Mouse (Mus musculus): ENCODE measurements at regions not wholly inside any gene's neighbourhood (a gene's known extent, or its start where the extent isn't known, plus 50 kb on each side); places are given as distances from the start of the nearest gene placed in this dataset.

DNA sequence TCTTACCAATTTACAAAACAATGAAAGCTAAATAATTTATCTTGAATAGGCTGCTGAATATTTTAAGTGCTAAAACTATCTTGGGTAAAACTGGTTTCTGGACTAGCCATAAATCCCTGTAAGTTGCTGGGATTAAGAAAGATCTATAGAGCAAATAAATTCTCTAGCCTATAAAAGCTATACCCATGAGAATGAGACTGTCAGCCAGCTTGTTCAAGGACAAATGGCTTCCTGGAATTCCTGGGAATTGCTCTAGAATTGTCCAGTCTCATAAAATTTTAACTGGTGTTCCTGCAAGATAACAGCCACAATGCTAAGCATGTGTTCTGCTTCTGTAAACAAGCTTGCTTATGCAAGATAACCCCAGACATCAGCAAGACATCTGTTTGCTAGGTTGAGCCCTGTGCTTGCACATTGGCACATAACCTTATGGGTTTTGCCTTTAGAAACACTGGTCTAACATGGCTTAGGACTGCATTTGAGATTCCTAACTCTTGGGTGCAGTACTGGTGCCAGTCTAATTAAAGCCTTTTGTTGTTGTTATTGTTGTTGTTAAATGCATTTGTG is 180.2 kb upstream of the Syt10 start:
- no peak for DNase-seq (ENCODE audit: low spot score)
- no peak for ATAC-seq (replicated peaks; ENCODE audit: low FRiP score)
- no peaks in the 10 kb centered on the region for H3K9me3 ChIP-seq (ENCODE audit: control insufficient read depth, low read length)

DNA sequence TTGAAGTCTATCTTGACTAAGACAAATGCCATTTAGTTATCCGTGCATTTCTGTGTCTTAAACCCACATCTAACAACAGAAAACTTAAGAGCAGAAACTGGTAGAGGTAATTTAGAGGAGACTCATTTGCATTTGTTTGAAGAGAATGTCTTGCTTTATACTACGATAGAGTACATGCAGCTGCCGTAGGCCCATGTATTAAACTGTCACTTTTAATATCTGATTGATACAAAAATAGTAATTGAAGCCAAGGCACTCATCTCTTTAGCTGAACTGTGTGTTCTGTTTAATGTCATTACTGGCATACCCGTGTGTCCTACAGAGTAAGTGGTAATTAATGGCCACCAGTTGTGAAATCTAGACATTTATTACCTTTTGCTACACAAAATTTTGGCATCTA is 181.5 kb upstream of the Syt10 start:
- Histone ChIP-seq H3K4me3 (ENCODE audit: low read depth, low read length) (no peak overlapping the region), H3K9me3 (ENCODE audit: control insufficient read depth, low read length) (no peaks in the 10 kb centered on the region), H3K36me3 (ENCODE audit: control insufficient read depth, insufficient read depth, low read length) (no peaks in the 10 kb centered on the region), H3K4me2 (no peak overlapping the region), H3K4me1 (replicated peaks; ENCODE audit: control insufficient read depth, insufficient read depth, low read length) (no peaks in the 10 kb centered on the region), H3K9ac (ENCODE audit: low read depth, low read length) (no peak overlapping the region), H3K27me3 (replicated peaks; ENCODE audit: control insufficient read depth, insufficient read depth, low read length) (no peaks in the 10 kb centered on the region), H3K27ac (ENCODE audit: low read depth, low read length) (no peak overlapping the region)
- no peak for DNase-seq (ENCODE audit: low spot score)
- ATAC-seq (replicated peaks; ENCODE audit: low FRiP score): no peak
- 71% methylated on average over 4 of the region's 4 CpGs for WGBS

More for the DNA sequence above, 180.2 kb upstream of the Syt10 start:
- Histone ChIP-seq H3K4me2 (no peak overlapping the region), H3K27me3 (replicated peaks; ENCODE audit: control insufficient read depth, insufficient read depth, low read length) (no peaks in the 10 kb centered on the region), H3K4me3 (ENCODE audit: low read depth, low read length) (no peak overlapping the region), H3K4me1 (replicated peaks; ENCODE audit: control insufficient read depth, insufficient read depth, low read length) (no peaks in the 10 kb centered on the region), H3K36me3 (ENCODE audit: control insufficient read depth, insufficient read depth, low read length) (no peaks in the 10 kb centered on the region), H3K9ac (ENCODE audit: low read depth, low read length) (no peak overlapping the region), H3K27ac (ENCODE audit: low read depth, low read length) (no peak overlapping the region)

DNA sequence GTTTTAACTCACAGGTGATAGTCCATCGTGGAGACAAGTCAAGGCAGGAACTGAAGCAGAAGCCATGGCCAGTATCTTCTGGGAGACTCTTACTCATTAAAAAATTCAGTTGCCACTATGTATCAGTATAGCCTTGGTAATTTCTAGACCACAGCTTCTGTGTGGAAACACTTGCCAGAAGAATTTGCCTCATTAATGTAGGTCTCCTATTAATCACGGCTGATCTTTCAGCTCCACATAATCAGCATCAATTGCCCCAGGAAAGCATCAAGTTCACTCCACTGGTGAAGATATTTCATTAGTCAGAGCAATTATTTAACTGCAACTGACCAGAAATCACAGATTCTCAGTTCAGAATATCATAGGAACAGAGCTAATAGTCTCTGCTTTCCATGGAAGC is 189.8 kb upstream of the Alg10b start:
- Histone ChIP-seq H3K9me3 (ENCODE audit: control insufficient read depth, low read length) (no peaks in the 10 kb centered on the region), H3K4me2 (no peak overlapping the region), H3K9ac (ENCODE audit: low read depth, low read length) (no peak overlapping the region), H3K27me3 (replicated peaks; ENCODE audit: control insufficient read depth, insufficient read depth, low read length) (no peaks in the 10 kb centered on the region), H3K36me3 (ENCODE audit: control insufficient read depth, insufficient read depth, low read length) (no peaks in the 10 kb centered on the region), H3K4me3 (ENCODE audit: low read depth, low read length) (no peak overlapping the region), H3K27ac (ENCODE audit: low read depth, low read length) (no peak overlapping the region), H3K4me1 (replicated peaks; ENCODE audit: control insufficient read depth, insufficient read depth, low read length) (no peaks in the 10 kb centered on the region)
- ATAC-seq (replicated peaks; ENCODE audit: low FRiP score) (no peak), DNase-seq (ENCODE audit: low spot score) (no peak)
- 69% methylated on average over 2 of the region's 2 CpGs for WGBS

DNA sequence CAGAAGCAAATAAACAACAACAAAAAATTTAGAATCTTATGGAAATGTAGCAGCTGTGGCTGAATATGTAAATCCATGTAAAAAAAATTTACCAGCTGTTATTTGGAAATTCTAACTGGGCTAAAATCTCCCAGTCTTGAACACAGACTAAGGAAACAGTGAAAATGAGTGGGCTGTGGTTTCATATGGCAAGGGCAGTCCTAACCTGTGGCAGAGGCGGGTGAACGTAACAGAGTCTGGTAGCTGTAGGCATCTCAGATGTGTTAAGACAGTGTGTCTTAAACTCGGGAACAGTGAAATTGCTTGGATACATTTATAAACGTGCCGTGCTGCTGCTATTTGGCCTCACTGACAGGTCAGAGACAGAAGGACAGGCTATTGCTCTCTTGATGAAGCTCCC is 178.4 kb upstream of the Alg10b start:
- DNase-seq (ENCODE audit: low spot score) (no peak), ATAC-seq (replicated peaks; ENCODE audit: low FRiP score) (no peak)
- Histone ChIP-seq H3K4me3 (ENCODE audit: low read depth, low read length) (no peak overlapping the region), H3K27me3 (replicated peaks; ENCODE audit: control insufficient read depth, insufficient read depth, low read length) (no peaks in the 10 kb centered on the region), H3K4me1 (replicated peaks; ENCODE audit: control insufficient read depth, insufficient read depth, low read length) (no peaks in the 10 kb centered on the region), H3K4me2 (no peak overlapping the region), H3K9ac (ENCODE audit: low read depth, low read length) (no peak overlapping the region), H3K27ac (ENCODE audit: low read depth, low read length) (no peak overlapping the region), H3K36me3 (ENCODE audit: control insufficient read depth, insufficient read depth, low read length) (no peaks in the 10 kb centered on the region), H3K9me3 (ENCODE audit: control insufficient read depth, low read length) (no peaks in the 10 kb centered on the region)
- 79% methylated on average over 5 of the region's 5 CpGs for WGBS

DNA sequence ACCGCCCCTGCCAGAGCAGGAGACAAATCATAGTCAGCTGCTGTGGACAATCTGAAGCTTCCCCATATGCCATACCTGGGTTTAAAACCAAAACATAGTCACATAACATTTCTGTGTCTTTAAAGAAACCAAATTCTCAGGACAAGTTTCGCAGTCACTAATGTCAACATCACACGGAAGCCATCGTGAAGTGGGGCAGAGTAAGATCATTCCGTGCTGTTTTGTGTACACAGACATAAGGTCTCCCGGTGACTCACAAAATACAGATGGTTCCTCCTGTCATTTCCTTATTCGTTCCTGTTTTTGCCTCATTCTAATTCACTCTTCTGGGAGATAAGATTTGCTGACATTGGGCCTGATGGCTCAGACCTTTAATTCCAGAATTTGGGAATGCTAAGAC is 162.1 kb upstream of the Alg10b start:
- ATAC-seq (replicated peaks; ENCODE audit: low FRiP score) (no peak), DNase-seq (ENCODE audit: low spot score) (no peak)
- 70% methylated on average over 7 of the region's 7 CpGs for WGBS
- Histone ChIP-seq H3K4me3 (ENCODE audit: low read depth, low read length) (no peak overlapping the region), H3K9me3 (ENCODE audit: control insufficient read depth, low read length) (no peaks in the 10 kb centered on the region), H3K36me3 (ENCODE audit: control insufficient read depth, insufficient read depth, low read length) (no peaks in the 10 kb centered on the region), H3K27ac (ENCODE audit: low read depth, low read length) (no peak overlapping the region), H3K4me2 (no peak overlapping the region), H3K9ac (ENCODE audit: low read depth, low read length) (no peak overlapping the region), H3K27me3 (replicated peaks; ENCODE audit: control insufficient read depth, insufficient read depth, low read length) (no peaks in the 10 kb centered on the region), H3K4me1 (replicated peaks; ENCODE audit: control insufficient read depth, insufficient read depth, low read length) (no peaks in the 10 kb centered on the region)

DNA sequence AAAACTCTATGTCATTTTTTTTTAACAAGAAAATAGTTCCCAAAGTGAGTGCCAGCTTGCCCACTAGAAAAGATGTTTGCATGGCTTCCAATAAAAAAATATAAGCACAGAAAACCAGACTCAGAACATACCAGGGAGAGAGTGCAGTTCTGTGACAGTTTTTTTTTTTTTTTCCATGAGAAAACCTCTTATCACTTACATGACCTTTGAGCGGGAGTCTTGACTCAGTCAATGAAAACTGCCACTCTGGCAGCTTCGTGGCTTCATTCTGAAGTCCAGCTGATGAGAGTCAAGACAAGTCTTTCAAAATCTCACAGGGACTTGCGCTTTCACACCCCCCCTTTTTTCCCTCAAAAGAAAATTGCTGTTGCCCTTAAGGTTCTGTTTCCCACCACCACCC is 158.3 kb upstream of the Alg10b start:
- WGBS: 49% methylated on average over 3 of the region's 3 CpGs
- no peak for ATAC-seq (replicated peaks; ENCODE audit: low FRiP score)

DNA sequence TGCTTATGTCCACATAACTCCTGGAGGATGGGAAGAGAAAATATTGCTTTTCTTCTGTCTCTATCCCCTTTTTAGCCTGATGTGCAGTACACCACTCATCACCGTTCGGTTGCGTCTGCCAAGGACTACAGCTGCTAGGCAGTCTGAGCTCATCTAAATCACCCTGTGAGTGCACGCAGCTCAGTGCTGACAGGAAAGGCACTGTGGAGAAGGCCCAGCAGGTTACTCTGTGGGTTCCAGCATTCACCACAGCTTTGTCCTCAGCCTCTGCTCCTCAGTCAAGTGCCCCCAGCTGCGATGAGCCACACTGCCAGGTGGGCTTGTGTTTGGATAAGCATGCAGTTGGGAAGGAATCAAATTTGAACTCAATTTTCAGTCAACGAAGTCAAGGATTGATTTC is 152.0 kb upstream of the Alg10b start:
- no peak overlapping the region for H3K4me2 ChIP-seq
- no peak overlapping the region for H3K9ac ChIP-seq (ENCODE audit: low read depth, low read length)
- no peak overlapping the region for H3K27ac ChIP-seq (ENCODE audit: low read depth, low read length)
- ATAC-seq (replicated peaks; ENCODE audit: low FRiP score) (no peak), DNase-seq (ENCODE audit: low spot score) (no peak)
- WGBS: 83% methylated on average over 6 of the region's 6 CpGs
- no peaks in the 10 kb centered on the region for H3K9me3 ChIP-seq (ENCODE audit: control insufficient read depth, low read length)
- no peaks in the 10 kb centered on the region for H3K4me1 ChIP-seq (replicated peaks; ENCODE audit: control insufficient read depth, insufficient read depth, low read length)
- no peaks in the 10 kb centered on the region for H3K36me3 ChIP-seq (ENCODE audit: control insufficient read depth, insufficient read depth, low read length)
- no peak overlapping the region for H3K4me3 ChIP-seq (ENCODE audit: low read depth, low read length)
- no peaks in the 10 kb centered on the region for H3K27me3 ChIP-seq (replicated peaks; ENCODE audit: control insufficient read depth, insufficient read depth, low read length)

More for the DNA sequence above, 158.3 kb upstream of the Alg10b start:
- Histone ChIP-seq H3K4me1 (replicated peaks; ENCODE audit: control insufficient read depth, insufficient read depth, low read length) (no peaks in the 10 kb centered on the region), H3K9ac (ENCODE audit: low read depth, low read length) (no peak overlapping the region), H3K27ac (ENCODE audit: low read depth, low read length) (no peak overlapping the region), H3K9me3 (ENCODE audit: control insufficient read depth, low read length) (no peaks in the 10 kb centered on the region), H3K4me3 (ENCODE audit: low read depth, low read length) (no peak overlapping the region), H3K4me2 (no peak overlapping the region), H3K36me3 (ENCODE audit: control insufficient read depth, insufficient read depth, low read length) (no peaks in the 10 kb centered on the region), H3K27me3 (replicated peaks; ENCODE audit: control insufficient read depth, insufficient read depth, low read length) (no peaks in the 10 kb centered on the region)
- no peak for DNase-seq (ENCODE audit: low spot score)

DNA sequence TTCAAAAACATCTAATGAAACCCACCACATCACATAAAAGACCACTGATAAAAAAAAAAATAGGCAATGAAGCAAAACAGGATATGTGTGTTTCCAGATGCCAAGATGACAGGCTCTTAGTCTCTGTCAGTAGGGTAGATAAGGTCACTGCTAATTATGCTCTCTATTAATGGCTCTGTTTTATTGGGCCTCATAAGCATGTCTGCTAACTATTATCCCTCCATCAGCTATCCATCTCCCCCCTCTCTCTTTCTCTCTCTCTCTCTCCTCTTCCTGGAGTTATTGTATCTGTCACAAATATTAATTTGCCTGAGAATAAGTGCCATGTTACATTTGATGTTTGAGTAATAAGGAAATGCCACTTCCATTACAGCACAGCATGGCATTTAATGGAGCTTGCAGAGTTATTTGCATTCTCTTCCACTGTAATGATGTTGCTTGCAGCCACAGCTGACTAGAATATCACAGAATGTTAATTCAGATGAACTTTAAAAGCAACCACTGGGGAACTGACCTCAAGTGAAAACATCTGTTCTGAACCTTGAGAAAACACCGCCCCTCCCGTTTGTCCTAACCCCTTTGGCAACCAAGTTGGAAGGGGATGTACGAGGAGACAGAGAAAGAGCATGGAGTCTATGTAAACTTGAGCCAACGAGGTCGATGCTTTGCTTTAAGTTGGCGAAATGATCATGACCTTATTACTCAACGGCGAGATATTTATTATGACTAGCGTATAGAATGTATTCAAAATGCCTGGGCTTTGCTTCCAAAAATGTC is 141.7 kb upstream of the Alg10b start:
- Histone ChIP-seq H3K36me3 (ENCODE audit: control insufficient read depth, insufficient read depth, low read length) (no peaks in the 10 kb centered on the region), H3K4me1 (replicated peaks; ENCODE audit: control insufficient read depth, insufficient read depth, low read length) (no peaks in the 10 kb centered on the region), H3K9me3 (ENCODE audit: control insufficient read depth, low read length) (no peaks in the 10 kb centered on the region), H3K4me2 (no peak overlapping the region), H3K27me3 (replicated peaks; ENCODE audit: control insufficient read depth, insufficient read depth, low read length) (no peaks in the 10 kb centered on the region), H3K4me3 (ENCODE audit: low read depth, low read length) (no peak overlapping the region), H3K9ac (ENCODE audit: low read depth, low read length) (no peak overlapping the region), H3K27ac (ENCODE audit: low read depth, low read length) (no peak overlapping the region)
- ATAC-seq (replicated peaks; ENCODE audit: low FRiP score) (no peak), DNase-seq (ENCODE audit: low spot score) (no peak)
- 76% methylated on average over 9 of the region's 9 CpGs for WGBS

DNA sequence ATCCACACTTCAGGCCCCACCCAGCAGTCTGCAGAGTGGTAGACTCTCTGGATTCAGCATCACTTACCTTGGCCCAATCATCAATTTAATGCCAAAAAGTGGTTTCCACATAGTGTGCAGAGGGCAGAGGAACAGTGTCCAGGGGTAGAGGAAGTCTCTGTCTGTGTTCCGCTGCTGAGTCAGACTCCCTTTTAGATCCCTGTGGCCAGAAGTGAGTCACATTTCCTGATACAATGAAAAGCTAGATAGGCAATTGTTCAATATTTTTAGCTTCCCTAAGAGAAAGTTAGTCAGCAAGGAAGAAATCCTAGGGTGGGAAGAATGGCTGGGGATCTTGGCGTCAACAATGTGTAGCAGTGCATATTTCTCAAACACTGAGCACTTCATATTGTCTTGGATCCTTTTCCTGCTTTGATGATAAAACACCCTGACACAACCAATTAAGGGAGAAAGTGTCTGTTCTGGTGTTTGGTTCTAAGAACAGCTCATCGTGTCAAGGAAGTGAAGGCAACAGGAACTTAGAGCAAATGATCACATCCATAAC is 114.6 kb upstream of the Alg10b start:
- 42% methylated on average over 3 of the region's 3 CpGs for WGBS
- peak; percentile 45; the same call in 1 of the 2 replicates for ATAC-seq (replicated peaks; ENCODE audit: low FRiP score)

More for the DNA sequence above, 114.6 kb upstream of the Alg10b start:
- H3K27ac ChIP-seq (ENCODE audit: low read depth, low read length): no peak overlapping the region
- no peak overlapping the region for H3K9ac ChIP-seq (ENCODE audit: low read depth, low read length)
- H3K4me2 ChIP-seq: no peak overlapping the region
- H3K9me3 ChIP-seq (ENCODE audit: control insufficient read depth, low read length): no peaks in the 10 kb centered on the region
- H3K4me1 ChIP-seq (replicated peaks; ENCODE audit: control insufficient read depth, insufficient read depth, low read length): no peaks in the 10 kb centered on the region
- H3K36me3 ChIP-seq (ENCODE audit: control insufficient read depth, insufficient read depth, low read length): no peaks in the 10 kb centered on the region
- H3K4me3 ChIP-seq (ENCODE audit: low read depth, low read length): no peak overlapping the region
- DNase-seq (ENCODE audit: low spot score): no peak
- no peaks in the 10 kb centered on the region for H3K27me3 ChIP-seq (replicated peaks; ENCODE audit: control insufficient read depth, insufficient read depth, low read length)
